Mouse (Mus musculus) olfactory bulb, adult 2 months (tissue): ENCODE data around the gene Fcrl5.

ENCODE experiments used
- CTCF ChIP-seq: fragments of 200-500 bp; IDR thresholded peaks from 2 replicates; pipeline ENCODE4 v1.5.1; 2012; ENCODE audit warnings: low read depth, mild to moderate bottlenecking, low read length, moderate library complexity; ENCODE audit not compliant: insufficient read depth
- POLR2A ChIP-seq: fragments of 200-500 bp; IDR thresholded peaks from 2 replicates; pipeline ENCODE4 v1.6.1; 2012; ENCODE audit warnings: mild to moderate bottlenecking, low read depth, low read length, moderate library complexity; ENCODE audit not compliant: insufficient read depth

- TF ChIP-seq POLR2A, result no peak
- TF ChIP-seq CTCF, result no peak
Measured at GRCm38 (mm10) chr3:87506456-87507416, 71.2 kb downstream of the Fcrl5 start.
